In the genomic region with DNA sequence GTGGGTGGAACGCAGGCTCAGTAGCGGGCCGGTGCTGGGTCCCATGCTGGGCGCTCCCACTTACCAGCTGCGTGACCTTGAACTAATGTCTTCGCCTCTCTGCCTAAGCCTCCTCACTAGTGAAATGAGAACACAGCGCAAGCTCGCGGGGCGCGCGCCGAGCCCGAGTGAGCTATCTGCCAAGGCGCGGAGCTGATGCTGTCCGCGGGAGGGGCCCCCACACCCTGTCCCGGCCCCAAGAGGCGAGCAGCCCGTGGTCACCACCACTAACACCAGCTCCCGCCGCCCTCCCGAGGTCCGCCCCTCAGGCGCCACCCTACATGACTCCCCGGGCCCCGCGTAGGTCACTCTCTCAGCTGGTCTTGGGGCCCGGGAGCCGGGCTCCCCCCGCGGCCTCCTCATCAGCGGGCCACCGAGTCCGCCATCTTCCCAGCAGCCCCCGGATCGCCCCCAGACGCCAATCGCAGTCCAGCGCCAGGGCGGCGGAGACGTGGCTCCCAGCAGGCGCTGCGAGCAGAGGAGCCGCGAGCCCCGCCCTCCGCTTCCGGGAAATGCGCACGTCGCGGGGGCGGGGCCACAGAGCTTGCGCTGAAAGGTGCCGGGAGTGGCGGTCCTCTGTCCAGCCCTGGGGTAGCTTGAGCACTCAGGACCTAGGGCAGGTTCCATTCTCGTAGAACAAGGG, we compare ENCODE assay signal across 8 mouse cellular contexts. TPM values are rescaled to one million over a fixed set of nuclear protein-coding genes. Genes with fewer than 3 reads are reported as not detected.
DNase-seq lines count a peak whose midpoint lies in the region; ATAC-seq and TF ChIP-seq lines count a peak whose summit lies in the region.

A gene (minus strand): TSS at position 542 of the 682 bp plus-strand sequence.

- in situ Hi-C loops in Patski (cut with MboI; ENCODE audit: low pct_unique_long_range_greater_than_20kb): loop anchor here (25.0 kb wide), 1 partner anchor 1008 kb away; a partner anchor contains a TSS

- under 1% methylated on average over 60 of the region's 60 CpGs for WGBS in hindbrain, embryonic 12.5 days

- peaks cover 30% of the 10 kb centered on the region for H3K36me3 ChIP-seq in hindbrain, embryonic 12.5 days

- H3K4me3 ChIP-seq in hindbrain, embryonic 12.5 days: peak within 1 kb of the TSS; percentile 84

- H3K27me3 ChIP-seq in Patski: no peaks in the 10 kb centered on the region
- no peaks in the 10 kb centered on the region for H3K27me3 ChIP-seq in hindbrain, embryonic 12.5 days

- H3K9ac ChIP-seq in hindbrain, embryonic 12.5 days: peak within 1 kb of the TSS; percentile 94

- CTCF ChIA-PET in Patski (lab: Charles Lee): interaction anchor here (1.0 to 3.6 kb wide), 9 partner anchors 12 to 50 kb away, joined by 3 to 12 read pairs (median 4); no protein-coding TSS in a partner anchor

- no peak for TF ChIP-seq CTCF in Patski (IDR thresholded peaks at IDR 0.05)

- H3K4me1 ChIP-seq in hindbrain, embryonic 12.5 days: peaks cover 34% of the 10 kb centered on the region

- H3K9me3 ChIP-seq in hindbrain, embryonic 12.5 days (replicated peaks): no peaks in the 10 kb centered on the region

- peak within 1 kb of the TSS; percentile 88 for H3K27ac ChIP-seq in hindbrain, embryonic 12.5 days

- ATAC-seq in Patski: peak; percentile 60
- peak; percentile 82 for ATAC-seq in hindbrain, embryonic 12.5 days (ENCODE audit: low FRiP score)

- POLR2A ChIA-PET in Patski (lab: Charles Lee): interaction anchor here (0.7 to 8.8 kb wide), 9 partner anchors 8 to 231 kb away, joined by 3 to 150 read pairs (median 4); a partner anchor contains a TSS

- DNase-seq in Patski (ENCODE audit: low read depth, low spot score): no peak
- DNase-seq in cerebellum, postnatal 14 days: peak; percentile 95 to 97
- DNase-seq in frontal cortex, postnatal 14 days (ENCODE audit: low spot score in 2 of 2): peak; percentile 85 to 89
- DNase-seq in layer of hippocampus, postnatal 14 days (ENCODE audit: low spot score in 2 of 2): peak; percentile 92 to 94
- DNase-seq in lung, postnatal 10 days: peak; percentile 95
- peak; percentile 83 for DNase-seq in ovary, postnatal 14 days (ENCODE audit: low spot score)
- DNase-seq in thymus, postnatal 10 days (ENCODE audit: low spot score in 2 of 2): peak; percentile 88 to 94

- H3K4me2 ChIP-seq in hindbrain, embryonic 12.5 days (replicated peaks): peak within 1 kb of the TSS; percentile 96

RNA-seq across cellular contexts. Expression of the gene that starts here (rescaled TPM):
- polyA plus RNA-seq in Patski (2021): 190 TPM
- 109 and 113 TPM in 2 replicates for polyA plus RNA-seq in hindbrain, embryonic 12.5 days (2016; fragmentation: Nextera tagmentation; extraction: Ambion mirVana)
- 100 to 1,000 TPM; 113 to 116 TPM for total RNA-seq in layer of hippocampus, postnatal 14 days (2021)
